Mouse (Mus musculus): Measurements from ENCODE around the gene Slc30a1. TPM values are rescaled to one million over a fixed set of nuclear protein-coding genes. Genes with fewer than 3 reads are reported as not detected.

The Slc30a1 gene
- polyA plus RNA-seq, 1 experiment: 8.4 TPM

DNA sequence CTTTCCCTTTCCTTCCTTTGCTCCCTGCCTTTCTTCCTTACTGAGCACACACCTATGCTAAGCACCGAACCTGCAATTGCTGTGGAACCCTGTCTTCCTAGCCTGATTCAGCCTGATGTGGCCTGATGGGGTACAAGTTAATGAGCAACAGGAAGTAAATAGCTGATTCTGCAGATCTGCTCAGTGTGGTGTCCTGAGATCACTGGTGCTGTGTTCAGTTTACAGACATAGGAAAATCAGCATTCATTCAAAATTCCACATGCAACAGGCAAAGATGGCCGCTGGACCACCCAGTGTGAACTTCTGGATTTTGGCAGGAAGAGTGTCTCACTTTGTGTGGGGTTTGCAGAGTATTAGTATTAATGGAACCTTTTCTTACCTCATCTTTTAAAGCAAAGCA is 12.8 kb downstream of the Slc30a1 start:
- H3K36me3 ChIP-seq (ENCODE audit: control insufficient read depth, insufficient read depth, low read length): no peaks in the 10 kb centered on the region
- no peak for DNase-seq
- WGBS: 84% methylated on average over 2 of the region's 2 CpGs
- H3K27ac ChIP-seq (ENCODE audit: control insufficient read depth, insufficient read depth, low read length): no peak overlapping the region
- H3K4me3 ChIP-seq (ENCODE audit: control insufficient read depth, insufficient read depth, low read length): no peak overlapping the region
- no peaks in the 10 kb centered on the region for H3K4me1 ChIP-seq (replicated peaks; ENCODE audit: control insufficient read depth, insufficient read depth, low read length)
- no peaks in the 10 kb centered on the region for H3K27me3 ChIP-seq (ENCODE audit: control insufficient read depth, insufficient read depth, low read length)
- TF ChIP-seq POLR2A (IDR thresholded peaks at IDR 0.05; ENCODE audit: control insufficient read depth, extremely low read depth, insufficient read depth, low read length, poor library complexity) (no peak), CTCF (IDR thresholded peaks at IDR 0.05; ENCODE audit: borderline replicate concordance, control insufficient read depth, extremely low read depth, insufficient read depth, low read length, poor library complexity) (no peak)

DNA sequence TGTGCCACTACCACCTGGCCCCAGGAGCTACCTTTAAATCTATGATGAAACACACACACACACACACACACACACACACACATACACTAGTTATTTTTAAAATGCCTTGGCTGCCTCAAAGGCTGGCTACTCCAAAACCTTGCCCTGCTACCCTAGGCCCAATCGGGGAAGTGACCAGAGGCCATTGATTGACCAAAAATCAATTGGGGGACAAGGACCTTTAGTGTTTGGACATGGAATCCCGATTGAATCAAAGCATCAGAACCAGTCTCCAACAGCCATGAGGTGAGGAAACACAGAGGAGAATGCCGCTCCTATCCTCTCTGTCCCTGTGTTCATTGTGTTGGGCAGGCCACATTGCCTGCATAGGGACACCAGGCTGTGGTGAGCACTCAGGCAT is 15.1 kb downstream of the Slc30a1 start:
- no peak overlapping the region for H3K4me3 ChIP-seq (ENCODE audit: control insufficient read depth, insufficient read depth, low read length)
- H3K36me3 ChIP-seq (ENCODE audit: control insufficient read depth, insufficient read depth, low read length): no peaks in the 10 kb centered on the region
- DNase-seq: no peak
- H3K27ac ChIP-seq (ENCODE audit: control insufficient read depth, insufficient read depth, low read length): no peak overlapping the region
- H3K4me1 ChIP-seq (replicated peaks; ENCODE audit: control insufficient read depth, insufficient read depth, low read length): no peaks in the 10 kb centered on the region
- H3K27me3 ChIP-seq (ENCODE audit: control insufficient read depth, insufficient read depth, low read length): no peaks in the 10 kb centered on the region
- TF ChIP-seq CTCF (IDR thresholded peaks at IDR 0.05; ENCODE audit: borderline replicate concordance, control insufficient read depth, extremely low read depth, insufficient read depth, low read length, poor library complexity): no peak
- WGBS: 96% methylated on average over 3 of the region's 3 CpGs

DNA sequence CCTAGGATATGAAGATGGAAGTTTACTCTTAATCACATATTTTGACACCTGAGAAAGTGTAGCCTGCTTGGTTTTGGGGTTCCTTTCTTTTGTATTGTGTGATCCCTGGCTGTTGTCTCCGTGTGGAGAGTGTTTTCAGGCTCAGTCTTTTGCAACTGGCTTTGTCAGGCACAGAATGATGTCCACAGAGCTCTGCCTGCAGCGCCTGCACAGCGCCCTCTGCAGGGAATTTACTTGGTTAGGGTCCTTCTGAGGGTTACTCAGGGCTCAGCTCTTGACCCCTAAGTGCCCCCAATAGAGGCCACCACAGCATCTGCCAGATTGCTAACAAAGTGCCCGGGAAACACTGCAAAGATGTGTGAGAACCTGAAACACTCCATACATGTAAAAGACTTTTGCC is 18.9 kb downstream of the Slc30a1 start:
- no peaks in the 10 kb centered on the region for H3K27me3 ChIP-seq (ENCODE audit: control insufficient read depth, insufficient read depth, low read length)
- H3K36me3 ChIP-seq (ENCODE audit: control insufficient read depth, insufficient read depth, low read length): no peaks in the 10 kb centered on the region
- 77% methylated on average over 4 of the region's 4 CpGs for WGBS
- H3K4me3 ChIP-seq (ENCODE audit: control insufficient read depth, insufficient read depth, low read length): no peak overlapping the region
- no peak for DNase-seq
- H3K27ac ChIP-seq (ENCODE audit: control insufficient read depth, insufficient read depth, low read length): no peak overlapping the region
- H3K4me1 ChIP-seq (replicated peaks; ENCODE audit: control insufficient read depth, insufficient read depth, low read length): no peaks in the 10 kb centered on the region
- TF ChIP-seq CTCF (IDR thresholded peaks at IDR 0.05; ENCODE audit: borderline replicate concordance, control insufficient read depth, extremely low read depth, insufficient read depth, low read length, poor library complexity): no peak
- TF ChIP-seq POLR2A (IDR thresholded peaks at IDR 0.05; ENCODE audit: control insufficient read depth, extremely low read depth, insufficient read depth, low read length, poor library complexity): no peak

DNA sequence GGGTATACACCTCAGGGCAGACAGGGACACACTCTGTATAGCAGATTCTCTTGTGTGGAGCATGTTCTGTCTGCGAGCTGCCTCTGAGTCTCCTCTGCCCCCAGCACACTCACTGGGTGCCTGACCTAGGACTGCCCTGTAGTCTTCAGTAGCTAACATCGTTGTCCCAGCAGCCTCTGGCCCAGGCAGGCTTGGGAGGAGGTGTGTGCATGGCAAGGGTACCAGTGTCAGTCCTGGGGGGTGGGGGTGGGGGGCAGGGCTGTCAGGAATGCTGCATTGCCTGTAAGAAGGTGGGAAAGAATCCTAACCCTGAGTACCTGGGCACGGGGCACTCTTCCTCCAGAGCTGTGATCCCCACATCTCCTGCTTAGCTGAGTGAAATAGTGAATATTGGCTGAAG is 20.1 kb downstream of the Slc30a1 start:
- H3K27me3 ChIP-seq (ENCODE audit: control insufficient read depth, insufficient read depth, low read length): no peaks in the 10 kb centered on the region
- WGBS: 91% methylated on average over 3 of the region's 3 CpGs
- H3K36me3 ChIP-seq (ENCODE audit: control insufficient read depth, insufficient read depth, low read length): no peaks in the 10 kb centered on the region
- no peak for TF ChIP-seq POLR2A (IDR thresholded peaks at IDR 0.05; ENCODE audit: control insufficient read depth, extremely low read depth, insufficient read depth, low read length, poor library complexity)
- TF ChIP-seq CTCF (IDR thresholded peaks at IDR 0.05; ENCODE audit: borderline replicate concordance, control insufficient read depth, extremely low read depth, insufficient read depth, low read length, poor library complexity): no peak
- no peak for DNase-seq
- no peak overlapping the region for H3K27ac ChIP-seq (ENCODE audit: control insufficient read depth, insufficient read depth, low read length)
- H3K4me3 ChIP-seq (ENCODE audit: control insufficient read depth, insufficient read depth, low read length): no peak overlapping the region
- no peaks in the 10 kb centered on the region for H3K4me1 ChIP-seq (replicated peaks; ENCODE audit: control insufficient read depth, insufficient read depth, low read length)

DNA sequence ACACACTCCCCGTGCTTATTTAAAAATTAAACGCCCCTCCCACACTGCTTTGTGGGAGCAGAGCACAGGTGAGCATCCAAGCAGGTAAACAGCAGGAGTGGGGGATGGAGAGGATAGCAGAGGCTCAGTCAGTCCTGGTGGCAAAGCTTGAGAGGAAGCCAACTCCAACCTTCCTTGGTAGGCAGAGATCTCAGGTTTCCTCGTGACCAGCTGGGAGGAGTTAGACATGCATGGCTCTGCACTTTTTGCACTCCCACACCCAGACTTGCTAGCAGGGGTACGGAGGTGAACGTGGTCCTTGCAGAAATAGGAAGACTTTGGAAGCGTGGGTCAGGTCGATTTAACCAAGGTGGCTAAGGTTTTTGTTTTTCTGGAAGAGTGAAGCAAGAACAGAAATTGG is 21.8 kb downstream of the Slc30a1 start:
- no peak for TF ChIP-seq CTCF (IDR thresholded peaks at IDR 0.05; ENCODE audit: borderline replicate concordance, control insufficient read depth, extremely low read depth, insufficient read depth, low read length, poor library complexity)
- TF ChIP-seq POLR2A (IDR thresholded peaks at IDR 0.05; ENCODE audit: control insufficient read depth, extremely low read depth, insufficient read depth, low read length, poor library complexity): no peak
- H3K36me3 ChIP-seq (ENCODE audit: control insufficient read depth, insufficient read depth, low read length): no peaks in the 10 kb centered on the region
- no peak overlapping the region for H3K27ac ChIP-seq (ENCODE audit: control insufficient read depth, insufficient read depth, low read length)
- 83% methylated on average over 7 of the region's 7 CpGs for WGBS
- no peaks in the 10 kb centered on the region for H3K27me3 ChIP-seq (ENCODE audit: control insufficient read depth, insufficient read depth, low read length)
- no peak overlapping the region for H3K4me3 ChIP-seq (ENCODE audit: control insufficient read depth, insufficient read depth, low read length)
- DNase-seq: no peak
- no peaks in the 10 kb centered on the region for H3K4me1 ChIP-seq (replicated peaks; ENCODE audit: control insufficient read depth, insufficient read depth, low read length)

DNA sequence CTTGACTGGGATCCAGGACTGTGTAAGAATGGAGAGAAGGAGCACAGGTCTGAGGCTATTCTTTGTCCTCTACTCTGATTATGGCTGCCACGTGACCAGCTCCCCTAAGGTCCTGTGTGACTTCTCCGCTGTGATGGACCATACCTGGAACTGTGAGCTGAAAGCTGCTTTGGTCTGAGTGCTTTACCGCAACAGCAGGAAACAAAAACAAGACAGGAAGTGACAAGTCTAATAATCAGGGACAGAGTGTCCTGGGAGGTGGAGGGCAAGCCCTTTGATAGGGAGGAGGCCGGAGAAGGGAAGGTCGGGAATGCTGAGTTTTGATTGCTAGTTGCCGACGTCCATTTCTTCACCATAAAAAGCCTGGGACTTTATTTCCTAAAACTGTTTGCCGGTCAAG is 22.5 kb downstream of the Slc30a1 start:
- TF ChIP-seq CTCF (IDR thresholded peaks at IDR 0.05; ENCODE audit: borderline replicate concordance, control insufficient read depth, extremely low read depth, insufficient read depth, low read length, poor library complexity): no peak
- TF ChIP-seq POLR2A (IDR thresholded peaks at IDR 0.05; ENCODE audit: control insufficient read depth, extremely low read depth, insufficient read depth, low read length, poor library complexity): no peak
- Histone ChIP-seq H3K4me3 (ENCODE audit: control insufficient read depth, insufficient read depth, low read length) (no peak overlapping the region), H3K4me1 (replicated peaks; ENCODE audit: control insufficient read depth, insufficient read depth, low read length) (no peaks in the 10 kb centered on the region), H3K27me3 (ENCODE audit: control insufficient read depth, insufficient read depth, low read length) (no peaks in the 10 kb centered on the region), H3K27ac (ENCODE audit: control insufficient read depth, insufficient read depth, low read length) (no peak overlapping the region), H3K36me3 (ENCODE audit: control insufficient read depth, insufficient read depth, low read length) (no peaks in the 10 kb centered on the region)
- WGBS: 72% methylated on average over 8 of the region's 8 CpGs
- DNase-seq: no peak

DNA sequence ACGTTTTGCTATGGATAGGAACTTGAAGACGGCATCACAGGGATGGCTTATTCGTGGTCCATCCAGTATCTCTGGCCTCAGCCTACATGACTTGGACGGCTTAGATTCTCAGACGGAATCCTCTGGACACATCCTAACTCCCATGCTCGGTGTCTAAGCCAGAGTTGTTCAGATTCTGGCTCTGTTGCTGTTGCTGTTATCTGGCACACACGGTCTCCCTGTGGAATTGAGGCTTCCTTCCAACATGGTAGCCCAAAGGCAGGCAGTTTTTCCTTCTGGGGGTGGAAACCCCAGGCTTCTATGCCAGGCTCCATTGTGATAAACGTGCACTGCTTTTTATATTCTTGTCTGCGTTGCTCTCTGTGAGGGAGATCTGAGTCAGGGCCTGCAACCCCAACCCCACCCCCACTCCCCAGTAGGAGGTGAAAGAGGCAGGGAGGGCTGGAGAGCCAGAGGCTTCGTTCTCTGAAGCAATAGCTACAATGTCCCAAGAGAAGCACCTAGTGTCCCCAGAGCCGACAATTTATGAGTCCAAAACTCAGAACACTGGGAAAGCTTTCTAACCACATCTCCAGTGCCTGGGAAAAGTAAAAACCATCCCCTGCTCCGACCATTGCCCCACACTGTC is 23.4 kb downstream of the Slc30a1 start:
- DNase-seq: no peak
- H3K27ac ChIP-seq (ENCODE audit: control insufficient read depth, insufficient read depth, low read length): no peak overlapping the region
- WGBS: 86% methylated on average over 12 of the region's 12 CpGs
- no peak overlapping the region for H3K4me3 ChIP-seq (ENCODE audit: control insufficient read depth, insufficient read depth, low read length)
- H3K27me3 ChIP-seq (ENCODE audit: control insufficient read depth, insufficient read depth, low read length): no peaks in the 10 kb centered on the region
- no peaks in the 10 kb centered on the region for H3K4me1 ChIP-seq (replicated peaks; ENCODE audit: control insufficient read depth, insufficient read depth, low read length)
- TF ChIP-seq POLR2A (IDR thresholded peaks at IDR 0.05; ENCODE audit: control insufficient read depth, extremely low read depth, insufficient read depth, low read length, poor library complexity) (no peak), CTCF (IDR thresholded peaks at IDR 0.05; ENCODE audit: borderline replicate concordance, control insufficient read depth, extremely low read depth, insufficient read depth, low read length, poor library complexity) (no peak)
- H3K36me3 ChIP-seq (ENCODE audit: control insufficient read depth, insufficient read depth, low read length): no peaks in the 10 kb centered on the region

Measured in thymus, adult 2 months (tissue).